Mouse (Mus musculus) thymus, postnatal 4 days (tissue): Measurements from ENCODE around the gene Oas3.
"Not testable (repeated sequence)": the region's sequence is repeated elsewhere in the genome, so short reads cannot be mapped to it uniquely, and the experiment has no call there.

ENCODE experiments used
- DNase-seq: peaks from one replicate; pipeline ENCODE4 v3.0.0; 2021

Oas3 gene

GRCm38 (mm10) chr5:120777478-120777877 is at the start of gene Oas3:
Oas3 (minus strand) TSS chr5:120777661.
- no peak for DNase-seq

- no peak for DNase-seq
These were observed 41.5 kb upstream of the Oas3 start for GRCm38 (mm10) chr5:120818999-120819398.

- peak; percentile 70 for DNase-seq
These were observed 38.5 kb upstream of the Oas3 start for GRCm38 (mm10) chr5:120815949-120816348.

- DNase-seq: no peak
These were observed 35.6 kb upstream of the Oas3 start for GRCm38 (mm10) chr5:120813023-120813422.

- peak; percentile 79 for DNase-seq
These were observed 34.7 kb upstream of the Oas3 start, which contains the start of gene Oas1c for GRCm38 (mm10) chr5:120811951-120812819. Oas1c (minus strand) TSS chr5:120812514.

GRCm38 (mm10) chr5:120809171-120809570 is 31.7 kb upstream of the Oas3 start:
- no peak for DNase-seq

- peak; percentile 82 for DNase-seq
These were observed 29.0 kb upstream of the Oas3 start for GRCm38 (mm10) chr5:120806458-120806857.

- no peak for DNase-seq
These were observed 26.1 kb upstream of the Oas3 start for GRCm38 (mm10) chr5:120803596-120803995.

- DNase-seq: not testable (repeated sequence)
These were observed 21.5 kb upstream of the Oas3 start for GRCm38 (mm10) chr5:120798943-120799342.

GRCm38 (mm10) chr5:120798147-120798546 is 20.7 kb upstream of the Oas3 start:
- DNase-seq: not testable (repeated sequence)

GRCm38 (mm10) chr5:120795480-120796034 is 18.1 kb upstream of the Oas3 start, which contains the start of gene Oas1e:
Oas1e (minus strand) TSS chr5:120795530.
- not testable (repeated sequence) for DNase-seq

- peak; percentile 73 for DNase-seq
These were observed 15.6 kb upstream of the Oas3 start for GRCm38 (mm10) chr5:120793043-120793442.

GRCm38 (mm10) chr5:120787042-120787441 is 9.6 kb upstream of the Oas3 start:
- no peak for DNase-seq

GRCm38 (mm10) chr5:120782446-120782845 is 5.0 kb upstream of the Oas3 start:
- no peak for DNase-seq

- DNase-seq: peak; percentile 30
These were observed 4.2 kb upstream of the Oas3 start for GRCm38 (mm10) chr5:120781646-120782045.

GRCm38 (mm10) chr5:120779922-120780321 is 2.5 kb upstream of the Oas3 start:
- no peak for DNase-seq

- peak; percentile 29 for DNase-seq
These were observed 1.5 kb upstream of the Oas3 start for GRCm38 (mm10) chr5:120778941-120779340.

- no peak for DNase-seq
These were observed 660 bp downstream of the Oas3 start for GRCm38 (mm10) chr5:120776801-120777200.

GRCm38 (mm10) chr5:120775287-120775985 is 2.0 kb downstream of the Oas3 start:
- DNase-seq: peak; percentile 60

GRCm38 (mm10) chr5:120769396-120769795 is 8.1 kb downstream of the Oas3 start:
- DNase-seq: no peak

- no peak for DNase-seq
These were observed 12.5 kb downstream of the Oas3 start for GRCm38 (mm10) chr5:120765010-120765409.

GRCm38 (mm10) chr5:120761901-120762300 is 15.6 kb downstream of the Oas3 start:
- no peak for DNase-seq

- DNase-seq: no peak
These were observed 23.2 kb downstream of the Oas3 start for GRCm38 (mm10) chr5:120754215-120754614.
